Mouse (Mus musculus): Measurements from ENCODE around the gene Atp8a1. TPM values are rescaled to one million over a fixed set of nuclear protein-coding genes. Genes with fewer than 3 reads are reported as not detected.

Atp8a1 gene
- 7.8 and 9.1 TPM in 2 replicates for polyA plus RNA-seq (2015; fragmentation: Nextera tagmentation; extraction: Ambion mirVana)

- Histone ChIP-seq H3K4me2 (replicated peaks; ENCODE audit: low read depth) (peak within 1 kb of the TSS; percentile 93), H3K36me3 (ENCODE audit: control insufficient read depth, insufficient read depth) (no peaks in the 10 kb centered on the region), H3K4me1 (replicated peaks; ENCODE audit: control insufficient read depth, insufficient read depth, low read length) (peaks cover 9% of the 10 kb centered on the region; the same call in 1 of the 2 replicates), H3K27ac (ENCODE audit: low read depth, low read length) (peak within 1 kb of the TSS; percentile 91), H3K9ac (ENCODE audit: low read depth, low read length) (peak within 1 kb of the TSS; percentile 71), H3K27me3 (replicated peaks; ENCODE audit: control insufficient read depth, insufficient read depth, low read length) (no peaks in the 10 kb centered on the region), H3K9me3 (ENCODE audit: control insufficient read depth) (no peaks in the 10 kb centered on the region), H3K4me3 (ENCODE audit: low read depth, low read length) (peak within 1 kb of the TSS; percentile 94)
- under 1% methylated on average over 62 of the region's 64 CpGs for WGBS
- peak; percentile 98 for ATAC-seq
- TF ChIP-seq CTCF (IDR thresholded peaks at IDR 0.05; ENCODE audit: low read depth) = peak; percentile 37
Measured at GRCm38 (mm10) chr5:67847253-67848165, at the start of gene Atp8a1. Gene Atp8a1 (minus strand): TSS chr5:67847434.

- no peak overlapping the region for H3K4me2 ChIP-seq (replicated peaks; ENCODE audit: low read depth)
- no peaks in the 10 kb centered on the region for H3K36me3 ChIP-seq (ENCODE audit: control insufficient read depth, insufficient read depth)
- H3K9ac ChIP-seq (ENCODE audit: low read depth, low read length) = no peak overlapping the region
- H3K4me3 ChIP-seq (ENCODE audit: low read depth, low read length) = no peak overlapping the region
- H3K4me1 ChIP-seq (replicated peaks; ENCODE audit: control insufficient read depth, insufficient read depth, low read length) = no peaks in the 10 kb centered on the region; the same call in 1 of the 2 replicates
- WGBS = 86% methylated on average over 9 of the region's 9 CpGs
- no peak for TF ChIP-seq CTCF (IDR thresholded peaks at IDR 0.05; ENCODE audit: low read depth)
- H3K9me3 ChIP-seq (ENCODE audit: control insufficient read depth) = no peaks in the 10 kb centered on the region
- no peak overlapping the region for H3K27ac ChIP-seq (ENCODE audit: low read depth, low read length)
- H3K27me3 ChIP-seq (replicated peaks; ENCODE audit: control insufficient read depth, insufficient read depth, low read length) = no peaks in the 10 kb centered on the region
- ATAC-seq = no peak
Measured at GRCm38 (mm10) chr5:67884422-67885210, 37.4 kb upstream of the Atp8a1 start.

GRCm38 (mm10) chr5:67883564-67884171 lies 36.4 kb upstream of the Atp8a1 start:
- Histone ChIP-seq H3K4me3 (ENCODE audit: low read depth, low read length) (no peak overlapping the region), H3K36me3 (ENCODE audit: control insufficient read depth, insufficient read depth) (no peaks in the 10 kb centered on the region), H3K27me3 (replicated peaks; ENCODE audit: control insufficient read depth, insufficient read depth, low read length) (no peaks in the 10 kb centered on the region), H3K9me3 (ENCODE audit: control insufficient read depth) (no peaks in the 10 kb centered on the region), H3K27ac (ENCODE audit: low read depth, low read length) (no peak overlapping the region), H3K9ac (ENCODE audit: low read depth, low read length) (no peak overlapping the region), H3K4me2 (replicated peaks; ENCODE audit: low read depth) (no peak overlapping the region), H3K4me1 (replicated peaks; ENCODE audit: control insufficient read depth, insufficient read depth, low read length) (no peaks in the 10 kb centered on the region; the same call in 1 of the 2 replicates)
- TF ChIP-seq CTCF (IDR thresholded peaks at IDR 0.05; ENCODE audit: low read depth) = peak; percentile 30
- WGBS = 69% methylated on average over 1 of the region's 1 CpGs
- peak; percentile 68 for ATAC-seq

- no peak overlapping the region for H3K4me2 ChIP-seq (replicated peaks; ENCODE audit: low read depth)
- H3K27me3 ChIP-seq (replicated peaks; ENCODE audit: control insufficient read depth, insufficient read depth, low read length) = no peaks in the 10 kb centered on the region
- H3K36me3 ChIP-seq (ENCODE audit: control insufficient read depth, insufficient read depth) = no peaks in the 10 kb centered on the region
- no peak for TF ChIP-seq CTCF (IDR thresholded peaks at IDR 0.05; ENCODE audit: low read depth)
- no peak overlapping the region for H3K9ac ChIP-seq (ENCODE audit: low read depth, low read length)
- no peak overlapping the region for H3K4me3 ChIP-seq (ENCODE audit: low read depth, low read length)
- H3K4me1 ChIP-seq (replicated peaks; ENCODE audit: control insufficient read depth, insufficient read depth, low read length) = no peaks in the 10 kb centered on the region
- WGBS = 42% methylated on average over 3 of the region's 3 CpGs
- H3K27ac ChIP-seq (ENCODE audit: low read depth, low read length) = no peak overlapping the region
- ATAC-seq = no peak
- H3K9me3 ChIP-seq (ENCODE audit: control insufficient read depth) = no peaks in the 10 kb centered on the region
Measured at GRCm38 (mm10) chr5:67871414-67871813, 24.2 kb upstream of the Atp8a1 start.

- Histone ChIP-seq H3K9ac (ENCODE audit: low read depth, low read length) (no peak overlapping the region), H3K27ac (ENCODE audit: low read depth, low read length) (no peak overlapping the region), H3K4me2 (replicated peaks; ENCODE audit: low read depth) (no peak overlapping the region), H3K36me3 (ENCODE audit: control insufficient read depth, insufficient read depth) (no peaks in the 10 kb centered on the region), H3K4me3 (ENCODE audit: low read depth, low read length) (no peak overlapping the region), H3K9me3 (ENCODE audit: control insufficient read depth) (no peaks in the 10 kb centered on the region), H3K27me3 (replicated peaks; ENCODE audit: control insufficient read depth, insufficient read depth, low read length) (no peaks in the 10 kb centered on the region), H3K4me1 (replicated peaks; ENCODE audit: control insufficient read depth, insufficient read depth, low read length) (no peaks in the 10 kb centered on the region)
- no peak for TF ChIP-seq CTCF (IDR thresholded peaks at IDR 0.05; ENCODE audit: low read depth)
- no peak for ATAC-seq
- WGBS = 79% methylated on average over 9 of the region's 9 CpGs
Measured at GRCm38 (mm10) chr5:67866221-67866620, 19.0 kb upstream of the Atp8a1 start.

GRCm38 (mm10) chr5:67865670-67866069 lies 18.4 kb upstream of the Atp8a1 start:
- WGBS = 71% methylated on average over 5 of the region's 5 CpGs
- Histone ChIP-seq H3K36me3 (ENCODE audit: control insufficient read depth, insufficient read depth) (no peaks in the 10 kb centered on the region), H3K9me3 (ENCODE audit: control insufficient read depth) (no peaks in the 10 kb centered on the region), H3K4me1 (replicated peaks; ENCODE audit: control insufficient read depth, insufficient read depth, low read length) (no peaks in the 10 kb centered on the region), H3K9ac (ENCODE audit: low read depth, low read length) (no peak overlapping the region), H3K27me3 (replicated peaks; ENCODE audit: control insufficient read depth, insufficient read depth, low read length) (no peaks in the 10 kb centered on the region), H3K4me3 (ENCODE audit: low read depth, low read length) (no peak overlapping the region), H3K4me2 (replicated peaks; ENCODE audit: low read depth) (no peak overlapping the region), H3K27ac (ENCODE audit: low read depth, low read length) (no peak overlapping the region)
- TF ChIP-seq CTCF (IDR thresholded peaks at IDR 0.05; ENCODE audit: low read depth) = no peak
- no peak for ATAC-seq
